Mouse (Mus musculus) heart, embryonic 14.5 days (tissue): ENCODE data around the gene Strip2. TPM values are rescaled to one million over a fixed set of nuclear protein-coding genes. Genes with fewer than 3 reads are reported as not detected.

ENCODE experiments used
- ATAC-seq: fragments of 200-750 bp; cut with Nextera tagmentation; 2 replicates; pipeline ENCODE4 v1.8.0; 2017; ENCODE audit warnings: low read depth, moderate TSS enrichment; ENCODE audit not compliant: insufficient number of reproducible peaks, insufficient read depth, low FRiP score
- H3K27ac ChIP-seq, 2 experiments: fragments of 200-500 bp in 1 of 2; fragments of 300-500 bp in 1 of 2; sonication (generic) in 1 of 2; replicated peaks in 1 of 2; 2 replicates each; pipeline ENCODE4 v1.5.1; 2012 to 2014; ENCODE audit warnings: low read depth in 2 of 2, low read length in 2 of 2, control low read depth in 1 of 2, mild to moderate bottlenecking in 1 of 2, mixed read lengths in 1 of 2; ENCODE audit not compliant: control insufficient read depth in 1 of 2, insufficient read depth in 1 of 2
- H3K27me3 ChIP-seq: fragments of 300-500 bp; sonication (generic); 2 replicates; pipeline ENCODE4 v1.6.1; 2014; ENCODE audit warnings: mild to moderate bottlenecking, low read length, control low read depth; ENCODE audit not compliant: control insufficient read depth, insufficient read depth
- H3K36me3 ChIP-seq: fragments of 300-500 bp; sonication (generic); 2 replicates; pipeline ENCODE4 v1.6.1; 2014; ENCODE audit warnings: mild to moderate bottlenecking, control low read depth, low read length, mixed read lengths; ENCODE audit not compliant: control insufficient read depth, insufficient read depth
- H3K4me1 ChIP-seq, 2 experiments: fragments of 200-500 bp in 1 of 2; fragments of 300-500 bp in 1 of 2; sonication (generic) in 1 of 2; 2 replicates each; pipeline ENCODE4 v1.6.1; 2012 to 2014; ENCODE audit warnings: low read length in 2 of 2, control low read depth in 1 of 2, mixed read lengths in 1 of 2; ENCODE audit not compliant: control insufficient read depth in 2 of 2, insufficient read depth in 2 of 2
- H3K4me2 ChIP-seq: fragments of 300-500 bp; sonication (generic); 2 replicates; pipeline ENCODE4 v1.6.1; 2014; ENCODE audit warnings: mild to moderate bottlenecking, low read length
- H3K4me3 ChIP-seq, 2 experiments: fragments of 200-500 bp in 1 of 2; fragments of 300-500 bp in 1 of 2; sonication (generic) in 1 of 2; 2 replicates each; pipeline ENCODE4 v1.5.1; 2012 to 2014; ENCODE audit warnings: low read length in 2 of 2, mild to moderate bottlenecking in 2 of 2, control low read depth in 1 of 2, low read depth in 1 of 2, moderate library complexity in 1 of 2; ENCODE audit not compliant: control insufficient read depth in 1 of 2, insufficient read depth in 1 of 2
- H3K9ac ChIP-seq: fragments of 300-500 bp; sonication (generic); 2 replicates; pipeline ENCODE4 v1.6.1; 2014; ENCODE audit warnings: mild to moderate bottlenecking, low read length
- H3K9me3 ChIP-seq: fragments of 300-500 bp; sonication (generic); 2 replicates; pipeline ENCODE4 v1.6.1; 2016; ENCODE audit warnings: low read length, control low read depth; ENCODE audit not compliant: control insufficient read depth
- WGBS: fragments of 180-500 bp; shearing (Covaris S2); extraction: QIAGEN DNeasy Blood & Tissue Kit; methylation state at CpG from one replicate; pipeline ENCODE4 v1.1.7; 2014; 5-methylcytosine and 5-hydroxymethylcytosine counted together
- polyA plus RNA-seq: library from polyadenylated mRNA; unstranded; fragments of >200 nt; fragmentation: Nextera tagmentation; extraction: Ambion mirVana; gene quantifications from 2 replicates; pipeline ENCODE4 v1.2.1, GENCODE M21; 2014

The Strip2 gene
- 67.0 and 78.5 TPM in 2 replicates for polyA plus RNA-seq

GRCm38 (mm10) chr6:29916530-29917382, at the start of gene Strip2:
Gene Strip2 (plus strand): TSS chr6:29917012.
- no peaks in the 10 kb centered on the region for H3K27me3 ChIP-seq
- H3K36me3 ChIP-seq: peaks cover 18% of the 10 kb centered on the region
- peak within 1 kb of the TSS; percentile 91 to 92 for H3K27ac ChIP-seq
- peak within 1 kb of the TSS; percentile 91 for H3K4me2 ChIP-seq
- peak; percentile 98 for ATAC-seq
- peak within 1 kb of the TSS; percentile 87 for H3K9ac ChIP-seq
- H3K4me1 ChIP-seq: peaks cover 0 to 14% of the 10 kb centered on the region in 2 experiments; a peak in 2 of 4 replicates
- H3K9me3 ChIP-seq: no peaks in the 10 kb centered on the region
- H3K4me3 ChIP-seq: peak within 1 kb of the TSS; percentile 75 to 98
- under 1% methylated on average over 67 of the region's 67 CpGs for WGBS

- H3K9me3 ChIP-seq: no peaks in the 10 kb centered on the region
- H3K27ac ChIP-seq: peak overlapping the region in 1 of 2 experiments; percentile 51; a peak in 1 of 4 replicates
- 86% methylated on average over 2 of the region's 2 CpGs for WGBS
- no peak for ATAC-seq
- 0 out of 2 replicates have a peak, but pooled peaks cover 2% of the 10 kb centered on the region for H3K36me3 ChIP-seq
- H3K27me3 ChIP-seq: no peaks in the 10 kb centered on the region
- H3K4me2 ChIP-seq: no peak overlapping the region
- no peak overlapping the region for H3K9ac ChIP-seq
- H3K4me3 ChIP-seq: no peak overlapping the region
- H3K4me1 ChIP-seq: peaks cover 6 to 9% of the 10 kb centered on the region in 2 experiments
Measured at GRCm38 (mm10) chr6:29868341-29868895, 48.4 kb upstream of the Strip2 start.

DNA sequence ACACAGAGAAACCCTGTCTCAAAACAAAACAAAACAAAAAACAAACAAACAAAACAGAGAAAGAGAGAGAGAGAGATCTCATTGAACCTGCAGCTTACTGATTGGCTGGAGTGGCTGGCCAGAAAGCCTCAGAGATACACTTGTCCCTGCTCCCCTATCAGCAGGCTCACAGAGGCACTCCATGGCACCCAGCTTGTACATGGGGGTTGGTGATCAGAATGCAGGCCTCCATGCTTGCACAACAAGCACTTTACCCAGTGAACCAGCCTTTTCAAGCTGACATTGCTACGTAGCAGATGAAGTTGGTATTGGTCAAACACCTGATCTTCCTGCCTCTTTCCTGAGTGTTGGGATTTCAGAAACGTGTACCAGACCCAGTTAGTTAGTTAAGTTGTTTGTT, 43.2 kb upstream of the Strip2 start:
- Histone ChIP-seq H3K4me2 (no peak overlapping the region), H3K4me3 (no peak overlapping the region), H3K27me3 (no peaks in the 10 kb centered on the region), H3K4me1 (peaks cover 12 to 17% of the 10 kb centered on the region in 2 experiments), H3K9ac (no peak overlapping the region), H3K9me3 (no peaks in the 10 kb centered on the region), H3K27ac (peak overlapping the region; percentile 64 to 71), H3K36me3 (no peaks in the 10 kb centered on the region)
- WGBS: 47% methylated on average over 2 of the region's 2 CpGs
- no peak for ATAC-seq

- H3K27ac ChIP-seq: peak overlapping the region; percentile 41; a peak in 3 of 4 replicates
Measured at GRCm38 (mm10) chr6:29875576-29875975, 41.2 kb upstream of the Strip2 start.

GRCm38 (mm10) chr6:29876782-29877181, 40.0 kb upstream of the Strip2 start:
- Histone ChIP-seq H3K9ac (no peak overlapping the region), H3K9me3 (no peaks in the 10 kb centered on the region), H3K4me2 (no peak overlapping the region), H3K27ac (no peak overlapping the region), H3K4me1 (peaks cover 22 to 40% of the 10 kb centered on the region in 2 experiments), H3K36me3 (no peaks in the 10 kb centered on the region), H3K4me3 (no peak overlapping the region), H3K27me3 (no peaks in the 10 kb centered on the region)
- ATAC-seq: no peak
- 85% methylated on average over 4 of the region's 4 CpGs for WGBS

More at GRCm38 (mm10) chr6:29875576-29875975, 41.2 kb upstream of the Strip2 start:
- H3K9me3 ChIP-seq: no peaks in the 10 kb centered on the region
- H3K9ac ChIP-seq: no peak overlapping the region
- no peaks in the 10 kb centered on the region for H3K27me3 ChIP-seq
- no peak overlapping the region for H3K4me3 ChIP-seq
- no peak overlapping the region for H3K4me2 ChIP-seq
- no peak for ATAC-seq
- no peaks in the 10 kb centered on the region for H3K36me3 ChIP-seq
- peaks cover 18 to 28% of the 10 kb centered on the region in 2 experiments for H3K4me1 ChIP-seq
- WGBS: 27% methylated on average over 5 of the region's 5 CpGs

GRCm38 (mm10) chr6:29879579-29879978, 37.2 kb upstream of the Strip2 start:
- Histone ChIP-seq H3K9ac (no peak overlapping the region), H3K4me2 (no peak overlapping the region), H3K9me3 (no peaks in the 10 kb centered on the region), H3K27me3 (no peaks in the 10 kb centered on the region), H3K36me3 (no peaks in the 10 kb centered on the region), H3K27ac (peak overlapping the region in 1 of 2 experiments; percentile 94; a peak in 2 of 4 replicates), H3K4me3 (no peak overlapping the region), H3K4me1 (peaks cover 19 to 46% of the 10 kb centered on the region in 2 experiments)
- ATAC-seq: no peak

DNA sequence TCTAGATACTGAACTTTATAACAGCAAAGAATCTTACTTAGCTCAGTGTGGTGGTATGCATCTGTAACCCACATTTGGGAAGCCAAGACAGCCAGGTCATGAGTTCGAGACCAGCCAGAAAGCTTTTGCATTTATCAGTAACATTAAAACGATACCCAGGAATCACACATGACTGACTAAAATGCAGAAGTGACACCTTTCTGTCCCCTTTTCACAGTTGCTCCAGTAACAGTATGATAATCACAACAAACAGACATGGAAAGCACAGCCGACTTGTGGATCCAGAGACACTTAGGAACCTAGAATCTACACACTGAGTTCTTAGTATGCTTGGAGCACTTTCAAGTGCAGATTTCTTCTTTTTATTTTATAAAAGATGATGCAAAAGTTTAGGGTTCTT, 36.0 kb upstream of the Strip2 start:
- H3K4me1 ChIP-seq: peaks cover 16 to 40% of the 10 kb centered on the region in 2 experiments
- H3K4me2 ChIP-seq: no peak overlapping the region
- H3K27ac ChIP-seq: peak overlapping the region; percentile 43 to 94; a peak in 3 of 4 replicates
- H3K36me3 ChIP-seq: peaks cover 3% of the 10 kb centered on the region; the same call in 1 of the 2 replicates
- ATAC-seq: no peak
- no peak overlapping the region for H3K4me3 ChIP-seq
- H3K9me3 ChIP-seq: no peaks in the 10 kb centered on the region
- H3K27me3 ChIP-seq: no peaks in the 10 kb centered on the region
- WGBS: 84% methylated on average over 3 of the region's 3 CpGs
- no peak overlapping the region for H3K9ac ChIP-seq
